Mouse (Mus musculus) 3T3-L1 (cell line): Measurements from ENCODE around the gene Gm1553.

Experiments
- DNase-seq: peaks from one replicate; pipeline ENCODE4 v3.0.0-alpha.2; 2015; ENCODE audit warnings: low read depth, low spot score

Gm1553 gene

DNA sequence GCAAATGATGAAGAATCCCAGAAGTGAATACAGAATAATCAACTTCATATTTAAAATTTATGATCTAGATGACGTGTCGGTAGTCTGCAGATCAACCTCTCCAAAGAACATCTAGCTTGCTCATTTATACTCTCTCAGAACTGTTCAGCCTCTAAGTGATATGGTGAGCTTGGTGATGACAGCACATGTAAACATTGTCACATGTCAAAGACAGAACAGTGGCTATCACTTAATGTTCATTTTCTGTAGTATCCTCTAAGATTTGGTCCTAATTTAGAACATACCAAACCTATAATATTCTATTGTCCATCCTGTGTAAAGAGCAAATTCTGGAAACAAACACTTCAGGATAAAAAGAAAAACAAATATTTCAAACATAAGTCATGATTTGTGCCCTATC, at the start of gene Gm1553:
TSS of gene Gm1553 (minus strand) at position 101 of the 400 bp plus-strand sequence.
- DNase-seq: no peak
